Mouse (Mus musculus) MEL (cell line): ENCODE results near the gene Wdr46.

Experiments used
- CTCF ChIP-seq, 3 experiments: IDR thresholded peaks in 2 of 3; conservative IDR thresholded peaks in 1 of 3; 2 replicates each; pipeline ENCODE4 v1.5.1; 2011 to 2012; ENCODE audit warnings: low read length in 3 of 3, low read depth in 2 of 3, mild to moderate bottlenecking in 2 of 3, improper control_type of control experiment in 1 of 3, inconsistent platforms in 1 of 3, mixed read lengths in 1 of 3, moderate library complexity in 1 of 3; ENCODE audit not compliant: control insufficient read depth in 1 of 3, insufficient read depth in 1 of 3, poor library complexity in 1 of 3, severe bottlenecking in 1 of 3
- EP300 ChIP-seq, 2 experiments: IDR thresholded peaks; 2 replicates each; pipeline ENCODE4 v1.6.1; 2011; ENCODE audit warnings: improper control_type of control experiment in 2 of 2, low read length in 2 of 2, low read depth in 1 of 2, mild to moderate bottlenecking in 1 of 2
- HCFC1 ChIP-seq: IDR thresholded peaks from 2 replicates; pipeline ENCODE4 v1.6.1; 2012; ENCODE audit warnings: low read depth, mild to moderate bottlenecking, inconsistent platforms, low read length, improper control_type of control experiment, moderate library complexity
- MEF2A ChIP-seq: IDR thresholded peaks from 2 replicates; pipeline ENCODE4 v1.6.1; 2014; ENCODE audit warnings: low read depth, mild to moderate bottlenecking, inconsistent platforms, low read length, improper control_type of control experiment; ENCODE audit not compliant: poor library complexity, insufficient replicate concordance, severe bottlenecking; ENCODE audit errors: extremely low read depth
- POLR2A ChIP-seq, 2 experiments: IDR thresholded peaks; 2 replicates each; pipeline ENCODE4 v1.6.1; 2011 to 2012; ENCODE audit warnings: low read length in 2 of 2, mild to moderate bottlenecking in 2 of 2, control low read depth in 1 of 2, improper control_type of control experiment in 1 of 2, low read depth in 1 of 2, moderate library complexity in 1 of 2; ENCODE audit not compliant: control insufficient read depth in 1 of 2, insufficient read depth in 1 of 2, poor library complexity in 1 of 2
- SMC3 ChIP-seq: IDR thresholded peaks from 2 replicates; pipeline ENCODE4 v1.6.1; 2011; ENCODE audit warnings: low read depth, low read length, improper control_type of control experiment
- TBP ChIP-seq: IDR thresholded peaks from 2 replicates; pipeline ENCODE4 v1.8.0; 2011; ENCODE audit warnings: low read depth, low read length, improper control_type of control experiment
- ZMIZ1 ChIP-seq: IDR thresholded peaks from 2 replicates; pipeline ENCODE4 v1.6.1; 2012; ENCODE audit warnings: low read depth, mild to moderate bottlenecking, inconsistent platforms, low read length, improper control_type of control experiment, moderate library complexity

DNA sequence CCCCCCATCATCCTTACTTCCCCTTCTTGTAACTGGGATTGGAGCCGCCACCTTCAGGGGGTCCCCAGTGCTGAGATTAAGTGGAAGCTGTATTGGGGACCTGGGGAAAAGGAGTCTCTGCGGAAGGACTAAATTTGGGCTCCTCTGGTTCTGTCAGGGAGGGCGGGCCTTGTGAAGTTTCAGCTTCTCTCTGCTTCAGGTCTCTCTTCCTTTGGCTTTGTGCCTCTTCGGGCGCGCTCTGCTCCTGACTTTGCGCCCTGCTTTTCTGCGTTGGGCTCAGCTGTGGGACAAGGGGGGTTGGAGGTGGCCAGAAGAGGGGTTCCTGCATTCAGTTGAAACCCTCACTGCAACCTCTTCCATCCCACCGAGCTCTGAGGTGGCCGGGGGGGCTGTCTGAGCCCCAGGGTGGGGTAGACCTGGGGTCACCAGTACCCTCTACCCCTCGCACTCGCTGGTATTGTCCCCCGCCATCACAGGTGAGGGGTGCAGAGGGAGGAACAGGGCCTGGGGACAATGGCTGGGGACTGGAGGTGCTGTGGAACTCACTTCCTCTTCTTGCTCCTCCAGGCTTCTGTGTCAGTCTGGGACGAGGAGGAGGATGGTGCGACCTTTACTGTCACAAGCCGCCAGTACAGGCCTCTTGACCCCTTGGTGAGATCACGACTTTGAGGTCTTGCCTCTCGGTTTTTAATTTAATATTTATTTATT is 9.1 kb upstream of the Wdr46 start:
- TF ChIP-seq SMC3 (no peak), CTCF (IDR thresholded peaks at IDR 0.05 in 2 of 3, conservative IDR thresholded peaks at IDR 0.05 in 1 of 3; ENCODE audit: control insufficient read depth in 1 of 3, insufficient read depth in 1 of 3, low read depth in 2 of 3, low read length in 3 of 3, poor library complexity in 1 of 3, severe bottlenecking in 1 of 3) (no peak), ZMIZ1 (no peak), EP300 (IDR thresholded peaks at IDR 0.05; ENCODE audit: low read depth in 1 of 2, low read length in 2 of 2) (no peak), MEF2A (no peak), POLR2A (IDR thresholded peaks at IDR 0.05; ENCODE audit: control insufficient read depth in 1 of 2, insufficient read depth in 1 of 2, low read depth in 1 of 2, low read length in 2 of 2, poor library complexity in 1 of 2) (no peak), HCFC1 (no peak), TBP (no peak)
